Mouse (Mus musculus): ENCODE measurements around the gene Olfr524. TPM values are rescaled to one million over a fixed set of nuclear protein-coding genes. Genes with fewer than 3 reads are reported as not detected.

The Olfr524 gene
- polyA plus RNA-seq, 1 experiment, result not detected

DNA sequence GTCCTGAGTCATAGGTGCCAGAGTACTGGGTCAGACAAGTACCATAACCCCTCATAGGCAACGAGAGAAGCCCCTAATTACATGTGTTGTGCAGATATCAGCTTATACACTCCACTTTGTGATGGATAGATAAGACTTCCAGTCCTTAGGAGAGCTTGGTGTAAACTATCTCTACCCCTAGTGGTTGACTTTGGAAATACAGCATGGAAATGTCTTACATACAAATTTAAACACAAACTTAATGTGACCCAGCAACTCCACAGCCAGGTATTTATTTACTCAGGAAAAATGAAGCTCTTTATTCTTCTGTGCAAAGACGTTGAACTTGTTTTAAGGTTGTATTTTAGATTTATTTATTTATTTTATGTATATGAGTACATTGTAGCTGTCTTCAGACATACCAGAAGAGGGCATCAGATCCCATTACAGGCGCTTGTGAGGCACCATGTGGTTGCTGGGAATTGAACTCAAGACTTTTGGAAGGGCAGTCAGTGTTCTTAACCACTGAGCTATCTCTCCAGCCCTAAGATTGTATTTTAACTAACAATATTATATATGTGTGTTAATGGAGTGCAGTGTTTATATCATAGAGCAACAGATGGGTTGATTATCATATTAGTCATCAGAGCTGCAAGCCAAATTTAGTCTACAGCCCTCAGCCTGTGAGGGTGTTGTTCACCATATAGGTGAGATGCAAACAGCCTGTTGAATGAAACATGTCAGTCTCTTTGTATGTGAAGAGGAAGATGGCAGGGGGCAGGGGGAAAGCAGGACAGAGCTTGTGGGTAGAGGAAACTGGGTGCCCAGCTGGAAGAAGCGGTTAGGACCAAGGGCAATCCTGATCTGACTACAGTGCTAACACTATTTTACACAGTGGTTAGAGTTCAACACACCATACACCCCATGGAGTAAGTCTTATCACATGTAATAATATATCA, 17.1 kb downstream of the Olfr524 start:
- TF ChIP-seq POLR2A (IDR thresholded peaks at IDR 0.05; ENCODE audit: borderline replicate concordance, low read depth, low read length) (no peak), CTCF (IDR thresholded peaks at IDR 0.05; ENCODE audit: low read depth, low read length) (no peak)
- H3K4me1 ChIP-seq (ENCODE audit: control insufficient read depth, insufficient read depth, low read length), result no peaks in the 10 kb centered on the region
- no peak overlapping the region for H3K4me3 ChIP-seq (ENCODE audit: insufficient read depth, low read length)
- no peak overlapping the region for H3K27ac ChIP-seq (ENCODE audit: insufficient read depth, low read depth, low read length)

DNA sequence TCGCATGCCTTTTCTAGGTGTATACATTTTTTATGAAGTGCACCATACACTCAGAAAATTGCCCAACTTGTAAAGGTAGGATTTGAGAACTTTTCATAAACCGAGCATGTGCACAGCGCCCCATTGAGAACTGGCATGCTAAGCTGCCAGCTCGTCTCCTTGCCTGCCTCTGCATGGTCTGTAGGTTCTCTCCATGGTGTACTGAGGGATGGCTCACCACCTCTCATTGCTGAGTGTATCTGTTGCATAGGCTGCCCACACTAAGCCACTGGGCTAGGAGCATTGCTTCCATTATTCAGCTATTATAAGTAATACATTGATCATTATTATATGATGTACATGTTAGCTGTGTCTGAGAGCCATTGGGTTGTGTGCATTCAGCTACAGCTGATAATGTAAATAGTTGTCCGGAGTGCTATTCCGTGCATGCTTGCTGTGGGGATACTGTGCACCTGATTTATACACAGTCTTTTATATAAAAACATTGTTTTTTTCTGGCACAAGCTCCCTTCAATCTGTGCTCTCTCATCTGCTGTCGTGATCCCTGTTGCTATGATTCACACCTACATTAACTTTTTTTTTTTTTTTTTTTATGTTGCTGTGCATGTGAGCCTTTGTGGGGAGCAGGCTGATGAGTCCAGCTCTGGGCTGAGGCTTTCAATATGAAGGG, 17.9 kb downstream of the Olfr524 start:
- TF ChIP-seq CTCF (IDR thresholded peaks at IDR 0.05; ENCODE audit: low read depth, low read length) (no peak), POLR2A (IDR thresholded peaks at IDR 0.05; ENCODE audit: borderline replicate concordance, low read depth, low read length) (no peak)
- Histone ChIP-seq H3K4me1 (ENCODE audit: control insufficient read depth, insufficient read depth, low read length) (no peaks in the 10 kb centered on the region), H3K27ac (ENCODE audit: insufficient read depth, low read depth, low read length) (no peak overlapping the region), H3K4me3 (ENCODE audit: insufficient read depth, low read length) (no peak overlapping the region)

DNA sequence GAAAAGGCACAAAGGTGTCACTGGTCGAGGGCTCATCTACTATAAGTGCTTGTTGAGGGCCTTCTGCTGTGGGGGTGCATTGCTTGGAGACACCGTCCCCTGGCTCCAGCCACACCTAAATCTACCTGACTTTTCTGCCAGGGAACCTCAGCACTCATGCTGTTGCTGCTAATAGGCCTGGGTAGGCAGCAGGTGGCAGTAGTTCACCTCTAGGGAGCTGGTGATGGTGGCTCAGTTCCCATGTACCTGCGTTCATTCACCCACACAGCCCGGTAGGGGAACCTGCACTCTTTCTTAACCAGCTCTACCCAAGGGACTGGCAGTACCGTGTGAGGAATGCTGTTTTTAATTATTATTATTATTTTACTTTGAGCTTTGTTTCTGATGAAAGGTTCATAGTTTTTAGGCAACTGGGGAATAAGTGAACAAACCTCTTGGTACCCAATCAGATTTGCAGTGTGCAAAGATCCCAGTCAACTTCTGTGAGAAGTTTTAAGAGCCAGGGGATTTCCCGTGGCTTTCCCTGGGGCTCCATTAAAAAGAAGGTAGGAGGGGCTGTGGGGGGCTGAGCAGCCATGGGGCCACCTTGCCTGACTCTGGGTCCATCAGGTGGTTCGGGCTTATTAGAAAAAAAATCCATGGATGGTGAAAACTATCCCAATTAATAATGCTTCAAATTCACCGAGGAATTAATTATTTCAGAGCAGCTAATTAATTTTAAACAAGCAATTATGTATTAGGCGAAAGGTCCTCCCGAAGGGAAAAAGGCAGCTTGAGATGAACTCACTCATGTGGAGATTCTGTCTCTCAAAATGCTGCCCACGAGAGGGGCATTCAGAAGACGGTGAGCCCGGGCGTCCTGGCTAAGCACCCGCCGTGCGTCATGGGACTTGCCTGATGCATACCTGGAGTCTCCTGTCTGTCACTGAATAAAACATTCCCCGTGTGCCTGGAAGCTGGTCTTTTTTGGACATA, 18.8 kb downstream of the Olfr524 start:
- Histone ChIP-seq H3K4me1 (ENCODE audit: control insufficient read depth, insufficient read depth, low read length) (no peaks in the 10 kb centered on the region), H3K27ac (ENCODE audit: insufficient read depth, low read depth, low read length) (no peak overlapping the region), H3K4me3 (ENCODE audit: insufficient read depth, low read length) (no peak overlapping the region)
- TF ChIP-seq POLR2A (IDR thresholded peaks at IDR 0.05; ENCODE audit: borderline replicate concordance, low read depth, low read length) (no peak), CTCF (IDR thresholded peaks at IDR 0.05; ENCODE audit: low read depth, low read length) (no peak)

DNA sequence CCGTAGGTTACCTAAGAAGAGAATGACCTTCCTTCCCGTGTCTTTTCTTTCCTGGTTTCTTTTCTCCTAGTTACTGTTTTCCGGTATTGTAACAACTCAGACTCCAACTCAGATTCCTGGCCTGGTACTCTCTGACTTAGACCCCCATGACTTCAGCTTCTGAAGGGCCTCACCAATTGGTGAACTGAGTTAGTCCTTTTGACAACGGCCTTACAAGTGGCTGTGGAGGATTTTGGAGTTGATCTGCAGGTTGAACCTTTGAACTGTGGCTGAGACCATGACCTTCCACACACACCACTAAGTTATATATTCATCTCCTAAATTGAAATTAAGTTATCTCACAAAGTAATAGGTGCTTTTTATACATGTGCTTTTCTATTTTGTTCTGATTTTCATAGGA, 21.6 kb downstream of the Olfr524 start:
- no peak overlapping the region for H3K27ac ChIP-seq (ENCODE audit: insufficient read depth, low read depth, low read length)
- no peak overlapping the region for H3K4me3 ChIP-seq (ENCODE audit: insufficient read depth, low read length)
- TF ChIP-seq POLR2A (IDR thresholded peaks at IDR 0.05; ENCODE audit: borderline replicate concordance, low read depth, low read length) (no peak), CTCF (IDR thresholded peaks at IDR 0.05; ENCODE audit: low read depth, low read length) (no peak)
- no peaks in the 10 kb centered on the region for H3K4me1 ChIP-seq (ENCODE audit: control insufficient read depth, insufficient read depth, low read length)

DNA sequence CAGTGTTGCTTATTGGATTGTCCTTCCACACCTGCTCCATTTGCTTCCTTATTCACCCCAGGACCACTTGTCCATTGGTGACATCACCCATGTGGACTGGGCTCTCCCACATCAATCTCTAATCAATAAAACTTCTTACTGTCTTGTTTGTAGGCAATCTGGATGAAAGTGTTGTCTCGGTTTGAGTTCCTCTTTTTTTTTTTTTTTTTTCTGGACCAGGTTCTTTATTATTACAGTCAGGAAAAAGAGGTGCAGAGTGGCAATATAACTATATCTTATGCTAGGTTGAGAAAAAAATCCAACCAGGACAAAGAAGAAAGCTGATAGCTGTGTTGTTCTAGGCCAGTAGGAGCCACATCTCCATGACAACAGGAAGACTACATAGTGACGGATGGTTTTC, 25.1 kb downstream of the Olfr524 start:
- no peak overlapping the region for H3K4me3 ChIP-seq (ENCODE audit: insufficient read depth, low read length)
- H3K4me1 ChIP-seq (ENCODE audit: control insufficient read depth, insufficient read depth, low read length), result no peaks in the 10 kb centered on the region
- no peak overlapping the region for H3K27ac ChIP-seq (ENCODE audit: insufficient read depth, low read depth, low read length)
- TF ChIP-seq CTCF (IDR thresholded peaks at IDR 0.05; ENCODE audit: low read depth, low read length), result no peak
- TF ChIP-seq POLR2A (IDR thresholded peaks at IDR 0.05; ENCODE audit: borderline replicate concordance, low read depth, low read length), result no peak

DNA sequence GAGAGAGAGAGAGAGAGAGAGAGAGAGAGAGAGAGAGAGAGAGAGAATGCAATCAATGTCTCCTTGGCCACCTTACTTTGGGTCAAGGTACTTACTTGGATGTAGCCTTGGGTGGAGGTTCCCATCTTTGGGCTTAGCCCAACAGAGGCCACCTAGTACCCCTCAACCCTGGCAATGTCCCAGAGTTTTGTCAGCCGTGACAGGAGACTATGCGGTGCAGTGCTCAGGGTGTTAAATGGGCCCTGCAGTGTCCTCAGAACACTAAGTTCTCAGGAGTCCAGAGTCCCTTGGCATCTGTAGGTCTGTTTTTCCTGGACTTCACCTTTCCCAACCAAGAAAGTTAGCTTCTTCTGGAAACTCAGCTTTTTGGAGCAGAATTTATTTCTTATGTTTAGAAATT, 26.6 kb downstream of the Olfr524 start:
- H3K27ac ChIP-seq (ENCODE audit: insufficient read depth, low read depth, low read length), result no peak overlapping the region
- H3K4me3 ChIP-seq (ENCODE audit: insufficient read depth, low read length), result no peak overlapping the region
- no peak for TF ChIP-seq CTCF (IDR thresholded peaks at IDR 0.05; ENCODE audit: low read depth, low read length)
- TF ChIP-seq POLR2A (IDR thresholded peaks at IDR 0.05; ENCODE audit: borderline replicate concordance, low read depth, low read length), result no peak
- no peaks in the 10 kb centered on the region for H3K4me1 ChIP-seq (ENCODE audit: control insufficient read depth, insufficient read depth, low read length)

DNA sequence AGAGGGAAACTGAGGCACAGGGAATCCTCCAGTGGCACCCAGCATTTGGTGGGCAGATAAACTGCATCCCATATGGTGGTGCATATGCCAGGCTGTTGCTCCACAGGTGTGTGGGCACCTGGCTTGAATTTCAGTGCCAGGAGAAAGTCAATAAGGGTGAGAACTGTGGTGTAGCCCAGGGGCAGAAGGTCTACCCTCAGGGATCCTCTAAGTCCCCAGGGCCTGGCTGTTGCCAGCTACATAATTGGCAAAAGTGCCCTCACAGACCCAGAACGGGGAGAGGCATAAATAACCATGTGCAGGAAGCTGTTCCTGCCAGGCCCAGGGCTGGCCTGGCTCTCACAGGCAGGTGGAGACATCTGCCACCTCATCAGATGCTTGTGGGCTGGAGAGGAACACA, 32.8 kb downstream of the Olfr524 start, which contains the start of gene Olfr523:
TSS of gene Olfr523 (plus strand) at position 282 of the 400 bp plus-strand sequence.
- Histone ChIP-seq H3K27ac (ENCODE audit: insufficient read depth, low read depth, low read length) (no peak within 1 kb of the TSS), H3K4me1 (ENCODE audit: control insufficient read depth, insufficient read depth, low read length) (no peaks in the 10 kb centered on the region), H3K4me3 (ENCODE audit: insufficient read depth, low read length) (no peak within 1 kb of the TSS)
- TF ChIP-seq CTCF (IDR thresholded peaks at IDR 0.05; ENCODE audit: low read depth, low read length) (no peak), POLR2A (IDR thresholded peaks at IDR 0.05; ENCODE audit: borderline replicate concordance, low read depth, low read length) (no peak)

DNA sequence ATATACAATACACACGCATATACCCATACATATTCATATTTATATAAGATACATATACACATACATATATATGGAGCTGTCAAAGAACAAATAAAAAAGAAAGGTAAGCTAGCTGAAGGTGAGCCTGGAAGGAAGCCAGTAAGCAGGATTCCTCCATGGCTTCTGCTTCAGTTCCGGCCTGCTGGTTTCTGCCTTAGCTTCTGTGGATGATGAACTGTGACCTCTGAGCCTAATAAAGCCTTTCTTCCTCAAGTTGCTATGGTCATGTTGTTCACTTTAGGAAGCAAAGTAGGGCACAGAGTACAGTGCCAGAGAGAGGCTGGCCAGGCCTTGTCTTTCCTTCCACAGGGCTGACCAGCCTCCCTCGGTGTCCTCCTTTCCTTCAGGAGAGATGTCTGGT, 34.9 kb downstream of the Olfr524 start:
- Histone ChIP-seq H3K4me3 (ENCODE audit: insufficient read depth, low read length) (no peak overlapping the region), H3K27ac (ENCODE audit: insufficient read depth, low read depth, low read length) (no peak overlapping the region), H3K4me1 (ENCODE audit: control insufficient read depth, insufficient read depth, low read length) (no peaks in the 10 kb centered on the region)
- TF ChIP-seq CTCF (IDR thresholded peaks at IDR 0.05; ENCODE audit: low read depth, low read length), result no peak
- TF ChIP-seq POLR2A (IDR thresholded peaks at IDR 0.05; ENCODE audit: borderline replicate concordance, low read depth, low read length), result no peak

DNA sequence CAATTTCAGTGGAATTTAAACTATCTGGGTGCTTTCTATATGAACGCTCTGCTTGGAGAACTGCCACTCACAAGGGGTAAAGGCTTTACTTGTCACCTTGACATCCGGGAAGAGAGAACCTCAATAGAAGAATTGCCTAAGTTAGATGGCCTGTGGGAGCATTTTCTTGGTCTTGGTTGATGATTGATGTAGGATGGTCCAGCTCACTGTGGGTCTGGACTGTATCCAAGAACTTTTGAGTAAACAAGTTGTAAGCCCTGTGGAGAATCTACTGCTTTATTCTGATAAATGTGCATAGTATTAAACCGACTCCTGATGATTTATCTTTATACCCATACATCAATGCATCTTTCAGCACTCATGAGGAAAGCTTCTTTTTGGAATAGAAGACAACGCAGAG, 36.4 kb downstream of the Olfr524 start:
- H3K27ac ChIP-seq (ENCODE audit: insufficient read depth, low read depth, low read length), result no peak overlapping the region
- TF ChIP-seq CTCF (IDR thresholded peaks at IDR 0.05; ENCODE audit: low read depth, low read length) (no peak), POLR2A (IDR thresholded peaks at IDR 0.05; ENCODE audit: borderline replicate concordance, low read depth, low read length) (no peak)
- H3K4me3 ChIP-seq (ENCODE audit: insufficient read depth, low read length), result no peak overlapping the region
- no peaks in the 10 kb centered on the region for H3K4me1 ChIP-seq (ENCODE audit: control insufficient read depth, insufficient read depth, low read length)
